Mouse (Mus musculus) G1E-ER4 (cell line): ENCODE results near the gene Trim65. TPM values are rescaled to one million over a fixed set of nuclear protein-coding genes. Genes with fewer than 3 reads are reported as not detected.

Experiments
- GATA1 ChIP-seq: IDR thresholded peaks from one replicate; pipeline ENCODE4 v1.8.0; 2012; ENCODE audit warnings: low read length, inconsistent platforms
- polyA plus RNA-seq: library from polyadenylated mRNA; stranded (reverse); fragments of >175 nt; gene quantifications from 2 replicates; pipeline ENCODE4 v1.2.3, GENCODE M21; 2012

Gene Trim65
- polyA plus RNA-seq, 1 experiment = not detected

GRCm38 (mm10) chr11:116145481-116146293 lies 14.8 kb upstream of the Trim65 start:
- no peak for TF ChIP-seq GATA1

- TF ChIP-seq GATA1 = no peak
Observed at GRCm38 (mm10) chr11:116143468-116143867, 12.5 kb upstream of the Trim65 start.

- TF ChIP-seq GATA1 = no peak
Observed at GRCm38 (mm10) chr11:116142211-116142991, 11.5 kb upstream of the Trim65 start.

- TF ChIP-seq GATA1 = no peak
Observed at GRCm38 (mm10) chr11:116138468-116139138, 7.7 kb upstream of the Trim65 start, which contains the start of gene Mrpl38. Gene Mrpl38, minus strand, starts transcription at chr11:116138868.

- TF ChIP-seq GATA1 = no peak
Observed at GRCm38 (mm10) chr11:116138096-116138467, 7.2 kb upstream of the Trim65 start.

- TF ChIP-seq GATA1 = no peak
Observed at GRCm38 (mm10) chr11:116134171-116134570, 3.2 kb upstream of the Trim65 start.

GRCm38 (mm10) chr11:116133497-116133896 lies 2.6 kb upstream of the Trim65 start:
- no peak for TF ChIP-seq GATA1

- no peak for TF ChIP-seq GATA1
Observed at GRCm38 (mm10) chr11:116132366-116133333, 1.7 kb upstream of the Trim65 start.

- TF ChIP-seq GATA1 = no peak
Observed at GRCm38 (mm10) chr11:116131349-116132170, 632 bp upstream of the Trim65 start.

- TF ChIP-seq GATA1 = no peak
Observed at GRCm38 (mm10) chr11:116129993-116130487, 888 bp downstream of the Trim65 start.

- TF ChIP-seq GATA1 = no peak
Observed at GRCm38 (mm10) chr11:116129091-116129790, 1.7 kb downstream of the Trim65 start.

GRCm38 (mm10) chr11:116127986-116128385 lies 2.9 kb downstream of the Trim65 start:
- TF ChIP-seq GATA1 = no peak
